Mouse (Mus musculus): ENCODE data around the gene Psd. TPM values are rescaled to one million over a fixed set of nuclear protein-coding genes. Genes with fewer than 3 reads are reported as not detected.
A peak's percentile ranks its signal among the peaks of the same experiment; 100 is the strongest.

The Psd gene
- total and polyA plus RNA-seq, 2 experiments from 2014 or later, result 1.7 to 13.4 TPM

- TF ChIP-seq EP300 (IDR thresholded peaks at IDR 0.05; ENCODE audit: low read depth) (no peak), CTCF (IDR thresholded peaks at IDR 0.05; ENCODE audit: low read depth) (no peak)
- DNase-seq (ENCODE audit: low spot score) (no peak), ATAC-seq (ENCODE audit: insufficient read depth, low read depth) (no peak)
- H3K9me3 ChIP-seq (replicated peaks; ENCODE audit: control insufficient read depth, low read length), result no peaks in the 10 kb centered on the region
- H3K36me3 ChIP-seq (replicated peaks; ENCODE audit: control insufficient read depth, insufficient read depth, low read length), result peaks cover 59% of the 10 kb centered on the region
- H3K27ac ChIP-seq (ENCODE audit: low read depth), result no peak overlapping the region
- 90% methylated on average over 6 of the region's 6 CpGs for WGBS
- H3K4me3 ChIP-seq (ENCODE audit: low read depth, low read length), result no peak overlapping the region
- no peaks in the 10 kb centered on the region for H3K4me1 ChIP-seq (ENCODE audit: control insufficient read depth, insufficient read depth)
- no peaks in the 10 kb centered on the region for H3K27me3 ChIP-seq (ENCODE audit: control insufficient read depth, insufficient read depth, low read length)
- H3K9ac ChIP-seq (replicated peaks; ENCODE audit: low read depth, low read length), result no peak overlapping the region
- no peak overlapping the region for H3K4me2 ChIP-seq (ENCODE audit: low read depth, low read length)
Observed at GRCm38 (mm10) chr19:46286047-46286446, 40.9 kb downstream of the Psd start.

- TF ChIP-seq EP300 (IDR thresholded peaks at IDR 0.05; ENCODE audit: low read depth) (no peak), CTCF (IDR thresholded peaks at IDR 0.05; ENCODE audit: low read depth) (no peak)
- no peak for DNase-seq (ENCODE audit: low spot score)
- Histone ChIP-seq H3K36me3 (replicated peaks; ENCODE audit: control insufficient read depth, insufficient read depth, low read length) (peaks cover 64% of the 10 kb centered on the region), H3K4me1 (ENCODE audit: control insufficient read depth, insufficient read depth) (no peaks in the 10 kb centered on the region), H3K27me3 (ENCODE audit: control insufficient read depth, insufficient read depth, low read length) (no peaks in the 10 kb centered on the region), H3K4me2 (ENCODE audit: low read depth, low read length) (no peak overlapping the region), H3K9ac (replicated peaks; ENCODE audit: low read depth, low read length) (no peak overlapping the region), H3K9me3 (replicated peaks; ENCODE audit: control insufficient read depth, low read length) (no peaks in the 10 kb centered on the region), H3K4me3 (ENCODE audit: low read depth, low read length) (no peak overlapping the region), H3K27ac (ENCODE audit: low read depth) (no peak overlapping the region)
- ATAC-seq (ENCODE audit: insufficient read depth, low read depth), result no peak
- 95% methylated on average over 7 of the region's 7 CpGs for WGBS
Observed at GRCm38 (mm10) chr19:46285631-46286030, 41.3 kb downstream of the Psd start.

- no peaks in the 10 kb centered on the region for H3K27me3 ChIP-seq (ENCODE audit: control insufficient read depth, insufficient read depth, low read length)
- no peak for DNase-seq (ENCODE audit: low spot score)
- H3K27ac ChIP-seq (ENCODE audit: low read depth), result no peak overlapping the region
- no peak overlapping the region for H3K4me2 ChIP-seq (ENCODE audit: low read depth, low read length)
- H3K4me3 ChIP-seq (ENCODE audit: low read depth, low read length), result no peak overlapping the region
- ATAC-seq (ENCODE audit: insufficient read depth, low read depth), result no peak
- H3K36me3 ChIP-seq (replicated peaks; ENCODE audit: control insufficient read depth, insufficient read depth, low read length), result peaks cover 73% of the 10 kb centered on the region
- TF ChIP-seq CTCF (IDR thresholded peaks at IDR 0.05; ENCODE audit: low read depth), result no peak
- no peak for TF ChIP-seq EP300 (IDR thresholded peaks at IDR 0.05; ENCODE audit: low read depth)
- 91% methylated on average over 4 of the region's 4 CpGs for WGBS
- H3K9ac ChIP-seq (replicated peaks; ENCODE audit: low read depth, low read length), result no peak overlapping the region
- no peaks in the 10 kb centered on the region for H3K4me1 ChIP-seq (ENCODE audit: control insufficient read depth, insufficient read depth)
- no peaks in the 10 kb centered on the region for H3K9me3 ChIP-seq (replicated peaks; ENCODE audit: control insufficient read depth, low read length)
Observed at GRCm38 (mm10) chr19:46284686-46285085, 42.3 kb downstream of the Psd start.

GRCm38 (mm10) chr19:46282081-46282849 is 44.7 kb downstream of the Psd start:
- Histone ChIP-seq H3K9ac (replicated peaks; ENCODE audit: low read depth, low read length) (no peak overlapping the region), H3K36me3 (replicated peaks; ENCODE audit: control insufficient read depth, insufficient read depth, low read length) (peaks cover 89% of the 10 kb centered on the region), H3K4me2 (ENCODE audit: low read depth, low read length) (no peak overlapping the region), H3K4me3 (ENCODE audit: low read depth, low read length) (no peak overlapping the region), H3K9me3 (replicated peaks; ENCODE audit: control insufficient read depth, low read length) (no peaks in the 10 kb centered on the region), H3K27ac (ENCODE audit: low read depth) (no peak overlapping the region), H3K27me3 (ENCODE audit: control insufficient read depth, insufficient read depth, low read length) (no peaks in the 10 kb centered on the region), H3K4me1 (ENCODE audit: control insufficient read depth, insufficient read depth) (no peaks in the 10 kb centered on the region)
- 89% methylated on average over 11 of the region's 11 CpGs for WGBS
- TF ChIP-seq CTCF (IDR thresholded peaks at IDR 0.05; ENCODE audit: low read depth), result no peak
- no peak for TF ChIP-seq EP300 (IDR thresholded peaks at IDR 0.05; ENCODE audit: low read depth)
- DNase-seq (ENCODE audit: low spot score), result no peak
- no peak for ATAC-seq (ENCODE audit: insufficient read depth, low read depth)

- no peak overlapping the region for H3K27ac ChIP-seq (ENCODE audit: low read depth)
- peaks cover 83% of the 10 kb centered on the region for H3K36me3 ChIP-seq (replicated peaks; ENCODE audit: control insufficient read depth, insufficient read depth, low read length)
- H3K4me2 ChIP-seq (ENCODE audit: low read depth, low read length), result no peak overlapping the region
- ATAC-seq (ENCODE audit: insufficient read depth, low read depth), result no peak
- H3K9me3 ChIP-seq (replicated peaks; ENCODE audit: control insufficient read depth, low read length), result 0 out of 2 replicates have a peak, but pooled peaks cover 4% of the 10 kb centered on the region
- no peaks in the 10 kb centered on the region for H3K27me3 ChIP-seq (ENCODE audit: control insufficient read depth, insufficient read depth, low read length)
- no peaks in the 10 kb centered on the region for H3K4me1 ChIP-seq (ENCODE audit: control insufficient read depth, insufficient read depth)
- DNase-seq (ENCODE audit: low spot score), result no peak
- H3K9ac ChIP-seq (replicated peaks; ENCODE audit: low read depth, low read length), result no peak overlapping the region
- TF ChIP-seq EP300 (IDR thresholded peaks at IDR 0.05; ENCODE audit: low read depth), result no peak
- peak; percentile 37 for TF ChIP-seq CTCF (IDR thresholded peaks at IDR 0.05; ENCODE audit: low read depth)
- H3K4me3 ChIP-seq (ENCODE audit: low read depth, low read length), result no peak overlapping the region
Observed at GRCm38 (mm10) chr19:46275307-46275706, 51.6 kb downstream of the Psd start.

GRCm38 (mm10) chr19:46264762-46265161 is 62.2 kb downstream of the Psd start:
- no peak overlapping the region for H3K27ac ChIP-seq (ENCODE audit: low read depth)
- TF ChIP-seq EP300 (IDR thresholded peaks at IDR 0.05; ENCODE audit: low read depth), result no peak
- no peak for TF ChIP-seq CTCF (IDR thresholded peaks at IDR 0.05; ENCODE audit: low read depth)
- no peaks in the 10 kb centered on the region for H3K4me1 ChIP-seq (ENCODE audit: control insufficient read depth, insufficient read depth)
- H3K4me2 ChIP-seq (ENCODE audit: low read depth, low read length), result no peak overlapping the region
- H3K9me3 ChIP-seq (replicated peaks; ENCODE audit: control insufficient read depth, low read length), result no peaks in the 10 kb centered on the region
- ATAC-seq (ENCODE audit: insufficient read depth, low read depth), result no peak
- H3K9ac ChIP-seq (replicated peaks; ENCODE audit: low read depth, low read length), result no peak overlapping the region
- no peak for DNase-seq (ENCODE audit: low spot score)
- H3K4me3 ChIP-seq (ENCODE audit: low read depth, low read length), result no peak overlapping the region
- WGBS, result 91% methylated on average over 7 of the region's 7 CpGs
- peaks cover 100% of the 10 kb centered on the region for H3K36me3 ChIP-seq (replicated peaks; ENCODE audit: control insufficient read depth, insufficient read depth, low read length)
- H3K27me3 ChIP-seq (ENCODE audit: control insufficient read depth, insufficient read depth, low read length), result no peaks in the 10 kb centered on the region

MicroRNAs encoded within 50 kb of the gene (microRNA counts, 519-probe panel; counts per million panel counts)
- 2,055 counts per million, percentile 19 among the panel's probes with 10 or more counts for microRNA mmu-miR-146b

Small RNA genes within 50 kb of the gene (microRNA-seq; reads per million reads assigned to microRNA genes)
- 1.1 reads per million for gene Mir146b

Other genes starting within 250 kb of the Psd start
- not detected in 2 replicates for gene Elovl3, start 195.3 kb downstream of the Psd start, total RNA-seq (2014; rRNA removed; ENCODE audit: low replicate concordance)
- not detected in 2 replicates for gene Elovl3, start 195.3 kb downstream of the Psd start, polyA plus RNA-seq (2015; fragmentation: Nextera tagmentation; extraction: Ambion mirVana)
- not detected in 2 replicates for gene Pitx3, start 178.8 kb downstream of the Psd start, total RNA-seq (2014; rRNA removed; ENCODE audit: low replicate concordance)
- not detected in 2 replicates for gene Pitx3, start 178.8 kb downstream of the Psd start, polyA plus RNA-seq (2015; fragmentation: Nextera tagmentation; extraction: Ambion mirVana)
- gene Gbf1, start 174.6 kb downstream of the Psd start, total RNA-seq (2014; rRNA removed; ENCODE audit: low replicate concordance), result 39.7 and 46.8 TPM in 2 replicates
- gene Gbf1, start 174.6 kb downstream of the Psd start, polyA plus RNA-seq (2015; fragmentation: Nextera tagmentation; extraction: Ambion mirVana), result 27.5 and 29.0 TPM in 2 replicates
- 26.9 and 28.8 TPM in 2 replicates for gene Nfkb2, start 22.8 kb downstream of the Psd start, total RNA-seq (2014; rRNA removed; ENCODE audit: low replicate concordance)
- gene Nfkb2, start 22.8 kb downstream of the Psd start, polyA plus RNA-seq (2015; fragmentation: Nextera tagmentation; extraction: Ambion mirVana), result 6.6 and 7.2 TPM in 2 replicates
- gene Fbxl15, start 1.0 kb upstream of the Psd start, total RNA-seq (2014; rRNA removed; ENCODE audit: low replicate concordance), result 10.4 and 13.3 TPM in 2 replicates
- 11.5 and 12.2 TPM in 2 replicates for gene Fbxl15, start 1.0 kb upstream of the Psd start, polyA plus RNA-seq (2015; fragmentation: Nextera tagmentation; extraction: Ambion mirVana)
- 91.7 and 114 TPM in 2 replicates for gene Cuedc2, start 11.5 kb upstream of the Psd start, total RNA-seq (2014; rRNA removed; ENCODE audit: low replicate concordance)
- gene Cuedc2, start 11.5 kb upstream of the Psd start, polyA plus RNA-seq (2015; fragmentation: Nextera tagmentation; extraction: Ambion mirVana), result 129 and 136 TPM in 2 replicates
- 5.2 and 21.8 TPM in 2 replicates for gene Mfsd13a, start 14.0 kb upstream of the Psd start, total RNA-seq (2014; rRNA removed; ENCODE audit: low replicate concordance)
- gene Mfsd13a, start 14.0 kb upstream of the Psd start, polyA plus RNA-seq (2015; fragmentation: Nextera tagmentation; extraction: Ambion mirVana), result 3.2 and 3.7 TPM in 2 replicates
- 1.5 TPM in 1 of 2 replicates, not detected in the other for gene 2310034G01Rik, start 23.1 kb upstream of the Psd start, total RNA-seq (2014; rRNA removed; ENCODE audit: low replicate concordance)
- gene 2310034G01Rik, start 23.1 kb upstream of the Psd start, polyA plus RNA-seq (2015; fragmentation: Nextera tagmentation; extraction: Ambion mirVana), result 1.1 and 1.3 TPM in 2 replicates
- gene Actr1a, start 68.6 kb upstream of the Psd start, total RNA-seq (2014; rRNA removed; ENCODE audit: low replicate concordance), result 153 and 173 TPM in 2 replicates
- 115 and 118 TPM in 2 replicates for gene Actr1a, start 68.6 kb upstream of the Psd start, polyA plus RNA-seq (2015; fragmentation: Nextera tagmentation; extraction: Ambion mirVana)
- 10.4 and 11.0 TPM in 2 replicates for gene Sufu, start 69.7 kb upstream of the Psd start, total RNA-seq (2014; rRNA removed; ENCODE audit: low replicate concordance)
- gene Sufu, start 69.7 kb upstream of the Psd start, polyA plus RNA-seq (2015; fragmentation: Nextera tagmentation; extraction: Ambion mirVana), result 9.2 and 9.5 TPM in 2 replicates
- gene Trim8, start 174.5 kb upstream of the Psd start, total RNA-seq (2014; rRNA removed; ENCODE audit: low replicate concordance), result 35.9 and 48.3 TPM in 2 replicates
- gene Trim8, start 174.5 kb upstream of the Psd start, polyA plus RNA-seq (2015; fragmentation: Nextera tagmentation; extraction: Ambion mirVana), result 14.3 and 14.6 TPM in 2 replicates
- 37.2 and 38.2 TPM in 2 replicates for gene Arl3, start 246.0 kb upstream of the Psd start, total RNA-seq (2014; rRNA removed; ENCODE audit: low replicate concordance)
- gene Arl3, start 246.0 kb upstream of the Psd start, polyA plus RNA-seq (2015; fragmentation: Nextera tagmentation; extraction: Ambion mirVana), result 79.5 and 80.6 TPM in 2 replicates
- 4.2 and 5.9 TPM in 2 replicates for gene Sfxn2, start 246.2 kb upstream of the Psd start, total RNA-seq (2014; rRNA removed; ENCODE audit: low replicate concordance)
- gene Sfxn2, start 246.2 kb upstream of the Psd start, polyA plus RNA-seq (2015; fragmentation: Nextera tagmentation; extraction: Ambion mirVana), result 4.6 and 5.1 TPM in 2 replicates